8 mouse cellular contexts compared by ENCODE assay signal in the genomic region with DNA sequence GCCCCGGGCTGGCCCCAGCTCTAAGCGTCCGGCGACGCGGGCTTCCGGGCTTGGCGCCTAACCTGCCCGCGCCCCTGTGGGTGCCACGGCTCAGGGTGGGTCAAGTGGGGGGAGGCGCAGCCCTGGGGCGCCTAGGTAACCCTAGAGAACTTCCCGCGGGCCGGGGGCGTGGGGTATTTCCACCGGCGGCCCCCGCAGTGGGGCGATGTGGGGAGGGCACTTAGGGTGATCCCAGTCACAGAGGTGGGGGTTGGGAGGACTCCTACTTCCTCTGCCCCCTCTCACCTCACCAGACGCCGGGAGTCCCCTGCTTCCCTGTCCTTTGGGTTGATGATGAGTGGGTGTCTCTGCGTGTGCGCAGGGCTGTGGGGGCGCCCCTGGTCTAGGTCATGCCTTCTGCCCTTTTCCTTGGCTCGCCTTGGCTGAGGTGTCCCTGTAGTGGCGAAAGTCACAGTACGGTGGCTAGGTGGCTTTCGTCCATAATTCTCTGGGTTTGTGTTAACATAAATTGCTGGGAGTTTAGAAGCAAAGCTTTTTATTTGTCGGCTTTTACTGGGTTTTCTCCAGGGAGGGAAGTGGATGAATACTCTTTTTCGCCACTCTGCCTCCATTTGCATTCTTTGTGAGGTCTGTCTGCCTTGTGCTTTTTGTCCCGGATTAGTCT. TPM values are rescaled to one million over a fixed set of nuclear protein-coding genes. Genes with fewer than 3 reads are reported as not detected.
DNase-seq lines count a peak whose midpoint lies in the region; ATAC-seq and TF ChIP-seq lines count a peak whose summit lies in the region.

No protein-coding gene starts in this region.

- ATAC-seq in hindbrain, embryonic 15.5 days (ENCODE audit: low FRiP score, low read depth), result peak; percentile 0; the same call in 1 of the 2 replicates

- H3K4me1 ChIP-seq in MEL (ENCODE audit: control insufficient read depth in 1 of 2, insufficient read depth in 2 of 2, low read length in 2 of 2), result peaks cover 3 to 18% of the 10 kb centered on the region in 2 experiments
- no peaks in the 10 kb centered on the region for H3K4me1 ChIP-seq in cerebellum, adult 2 months (ENCODE audit: control insufficient read depth, insufficient read depth, low read length)
- peaks cover 43% of the 10 kb centered on the region for H3K4me1 ChIP-seq in hindbrain, embryonic 15.5 days (replicated peaks)

- H3K79me2 ChIP-seq in MEL (ENCODE audit: control insufficient read depth, insufficient read depth, low read length, poor library complexity) (peaks cover 13% of the 10 kb centered on the region), macrophage (ENCODE audit: inconsistent target) (peaks cover 52% of the 10 kb centered on the region)

- DNase-seq in MEL (ENCODE audit: low read depth, low spot score), result peak; percentile 70
- peak; percentile 65 to 68 for DNase-seq in cerebellum, adult 2 months
- DNase-seq in frontal cortex, postnatal 25 days (ENCODE audit: low spot score in 2 of 2), result peak; percentile 24 to 25
- DNase-seq in left cerebral cortex, adult 8-10 months (ENCODE audit: low spot score in 2 of 2), result peak; percentile 33 to 58
- peak; percentile 66 to 72 for DNase-seq in right cerebral cortex, postnatal 10 days (ENCODE audit: low spot score in 2 of 2)
- DNase-seq in urinary bladder, postnatal 36 days (ENCODE audit: low spot score in 2 of 2), result peak; percentile 31 to 40

- H3K4me3 ChIP-seq in MEL (ENCODE audit: control insufficient read depth in 1 of 2, insufficient read depth in 1 of 2, low read depth in 2 of 2, low read length in 2 of 2) (peak overlapping the region; percentile 76 to 94), macrophage (ENCODE audit: inconsistent target) (peak overlapping the region; percentile 50)
- peak overlapping the region; percentile 80 for H3K4me3 ChIP-seq in cerebellum, adult 2 months (replicated peaks; ENCODE audit: insufficient read depth, low read depth, low read length)
- H3K4me3 ChIP-seq in hindbrain, embryonic 15.5 days, result peak overlapping the region; percentile 92

- H3K27me3 ChIP-seq in MEL (ENCODE audit: control insufficient read depth in 1 of 2, insufficient read depth in 2 of 2, low read length in 2 of 2), result no peaks in the 10 kb centered on the region
- no peaks in the 10 kb centered on the region for H3K27me3 ChIP-seq in cerebellum, adult 2 months (ENCODE audit: control insufficient read depth, insufficient read depth, low read length)
- no peaks in the 10 kb centered on the region for H3K27me3 ChIP-seq in hindbrain, embryonic 15.5 days

- TF ChIP-seq RAD21 in MEL (IDR thresholded peaks at IDR 0.05; ENCODE audit: low read depth, low read length), result no peak

- H3K27ac ChIP-seq in MEL (ENCODE audit: control insufficient read depth, low read depth, low read length) (peak overlapping the region; percentile 52), macrophage (peak overlapping the region; percentile 27)
- peak overlapping the region; percentile 55 for H3K27ac ChIP-seq in cerebellum, adult 2 months (ENCODE audit: insufficient read depth, low read length)
- peak overlapping the region; percentile 100 for H3K27ac ChIP-seq in hindbrain, embryonic 15.5 days (replicated peaks)

- WGBS in cerebellum, adult 2 months, result under 1% methylated on average over 33 of the region's 33 CpGs
- under 1% methylated on average over 24 of the region's 33 CpGs for WGBS in hindbrain, embryonic 15.5 days
- WGBS in macrophage (ENCODE audit: missing documents), result 8% methylated on average over 22 of the region's 33 CpGs

- no peak for TF ChIP-seq CTCF in MEL (IDR thresholded peaks at IDR 0.05 in 2 of 3, conservative IDR thresholded peaks at IDR 0.05 in 1 of 3; ENCODE audit: control insufficient read depth in 1 of 3, insufficient read depth in 1 of 3, low read depth in 2 of 3, low read length in 3 of 3, poor library complexity in 1 of 3, severe bottlenecking in 1 of 3)
- no peak for TF ChIP-seq CTCF in cerebellum, adult 2 months (IDR thresholded peaks at IDR 0.05; ENCODE audit: borderline replicate concordance, insufficient read depth, low read depth, low read length)

- H3K36me3 ChIP-seq in MEL (ENCODE audit: control insufficient read depth in 1 of 2, insufficient read depth in 2 of 2, low read length in 2 of 2), result peaks cover 0 to 24% of the 10 kb centered on the region in 2 experiments; a peak in 2 of 4 replicates
- no peaks in the 10 kb centered on the region for H3K36me3 ChIP-seq in hindbrain, embryonic 15.5 days
- H3K36me3 ChIP-seq in macrophage (ENCODE audit: inconsistent target), result no peaks in the 10 kb centered on the region

- no peaks in the 10 kb centered on the region for H3K9me3 ChIP-seq in MEL (replicated peaks; ENCODE audit: insufficient read depth, low read length)
- H3K9me3 ChIP-seq in hindbrain, embryonic 15.5 days, result no peaks in the 10 kb centered on the region

- H3K9ac ChIP-seq in MEL (ENCODE audit: control insufficient read depth, low read depth, low read length, poor library complexity, severe bottlenecking), result peak overlapping the region; percentile 80
- H3K9ac ChIP-seq in hindbrain, embryonic 15.5 days, result peak overlapping the region; percentile 82

- no peak for TF ChIP-seq POLR2A in MEL (IDR thresholded peaks at IDR 0.05; ENCODE audit: control insufficient read depth in 1 of 2, insufficient read depth in 1 of 2, low read depth in 1 of 2, low read length in 2 of 2, poor library complexity in 1 of 2)
- TF ChIP-seq POLR2A in cerebellum, adult 2 months (IDR thresholded peaks at IDR 0.05; ENCODE audit: borderline replicate concordance, insufficient read depth, low read length), result no peak

- peak overlapping the region; percentile 91 for H3K4me2 ChIP-seq in hindbrain, embryonic 15.5 days

- TF ChIP-seq EP300 in MEL (IDR thresholded peaks at IDR 0.05; ENCODE audit: low read depth in 1 of 2, low read length in 2 of 2), result peak; percentile 4 to 27; a peak in 1 of 4 replicates

TF ChIP-seq in MEL, 35 proteins besides CTCF, POLR2A, EP300 and RAD21:
- peak; percentile 48; the same call in 1 of the 2 replicates for TF ChIP-seq NRF1 (IDR thresholded peaks at IDR 0.05; ENCODE audit: insufficient read depth, low read depth, low read length, poor library complexity, severe bottlenecking)
- TF ChIP-seq SIN3A (IDR thresholded peaks at IDR 0.05; ENCODE audit: low read length), result 0 out of 2 replicates have a peak, but pooled peaks have one; percentile 8
- 0 out of 2 replicates have a peak, but pooled peaks have one; percentile 15 for TF ChIP-seq CHD2 (IDR thresholded peaks at IDR 0.05; ENCODE audit: low read length)
- TF ChIP-seq POLR2AphosphoS2 (IDR thresholded peaks at IDR 0.05; ENCODE audit: low read length), result no peak
- TF ChIP-seq USF1 (IDR thresholded peaks at IDR 0.05; ENCODE audit: low read depth, low read length), result no peak
- 0 out of 2 replicates have a peak, but pooled peaks have one; percentile 14 for TF ChIP-seq TBP (IDR thresholded peaks at IDR 0.05; ENCODE audit: low read depth, low read length)
- peak; percentile 57; the same call in 1 of the 2 replicates for TF ChIP-seq MAZ (IDR thresholded peaks at IDR 0.05; ENCODE audit: low read depth, low read length)
- TF ChIP-seq NELFE (IDR thresholded peaks at IDR 0.05; ENCODE audit: low read depth, low read length), result peak; percentile 22; the same call in 1 of the 2 replicates
TF ChIP-seq in MEL: peak in this region for 6.

RNA-seq across cellular contexts. Expression of a gene that starts 0.8 kb away (rescaled TPM):
- total RNA-seq in MEL (2012; rRNA removed), result 7.4 and 7.5 TPM in 2 replicates
- 1 to 10 TPM in 1 of 2 experiments, not detected in 1; 8.6 TPM for polyA plus RNA-seq in MEL (2012; ENCODE audit: insufficient read depth in 1 of 2, insufficient read length in 2 of 2, low read depth in 1 of 2, low replicate concordance in 2 of 2, missing spikeins in 1 of 2)
- 14.0 and 14.5 TPM in 2 replicates for polyA plus RNA-seq in cerebellum, adult 2 months (2012; rRNA removed)
- 23.3 and 23.9 TPM in 2 replicates for polyA plus RNA-seq in hindbrain, embryonic 15.5 days (2015; fragmentation: Nextera tagmentation; extraction: Ambion mirVana)
- total RNA-seq in left cerebral cortex, adult 8-10 months (2022), result 10 to 100 TPM; 60.9 to 68.8 (median 63.9) TPM
- 1,000 to 10,000 TPM in 1 of 26 experiments, 100 to 1,000 TPM in 22, 10 to 100 TPM in 3; 27.8 to 1,005 (median 381) TPM for total RNA-seq in macrophage (2018; cell fraction: chromatin; rRNA removed)
- total RNA-seq in macrophage (2018; cell fraction: cytosol; rRNA removed), result 100 to 1,000 TPM in 9 of 26 experiments, 10 to 100 TPM in 17; 12.1 to 174 (median 62.6) TPM
- 100 to 1,000 TPM in 24 of 26 experiments, 10 to 100 TPM in 2; 25.2 to 663 (median 321) TPM for total RNA-seq in macrophage (2018; cell fraction: nucleus; rRNA removed)
- polyA plus RNA-seq in macrophage (2018), result 8.7 to 24.6 TPM (median 11.8 TPM) in 3 replicates

RNA-seq across cellular contexts. Expression of a gene that starts 54.1 kb away (rescaled TPM):
- not detected in 2 replicates for total RNA-seq in MEL (2012; rRNA removed)
- not detected for polyA plus RNA-seq in MEL (2012; ENCODE audit: insufficient read depth in 1 of 2, insufficient read length in 2 of 2, low read depth in 1 of 2, low replicate concordance in 2 of 2, missing spikeins in 1 of 2)
- polyA plus RNA-seq in cerebellum, adult 2 months (2012; rRNA removed), result 312 and 337 TPM in 2 replicates
- 55.6 and 76.0 TPM in 2 replicates for polyA plus RNA-seq in hindbrain, embryonic 15.5 days (2015; fragmentation: Nextera tagmentation; extraction: Ambion mirVana)
- total RNA-seq in left cerebral cortex, adult 8-10 months (2022), result 100 to 1,000 TPM; 126 to 132 (median 131) TPM
- total RNA-seq in macrophage (2018; cell fraction: chromatin; rRNA removed), result not detected
- total RNA-seq in macrophage (2018; cell fraction: cytosol; rRNA removed), result under 1 TPM in 2 of 26 experiments, not detected in 24; 0.06 to 0.12 TPM
- 1 to 10 TPM in 1 of 26 experiments, under 1 TPM in 1, not detected in 24; 0.54 to 1.7 TPM for total RNA-seq in macrophage (2018; cell fraction: nucleus; rRNA removed)
- polyA plus RNA-seq in macrophage (2018), result not detected in 3 replicates

Comparison
In these comparisons a context has a peak if more than half of its experiments do, and no peak if none do; other contexts are left out.
1. Peak in every context shown above with its lines: DNase-seq, ATAC-seq, H3K4me3 ChIP-seq and H3K27ac ChIP-seq.
2. H3K27ac ChIP-seq: peak in every context shown above with its lines; median percentile 100 in hindbrain, embryonic 15.5 days; 55 in cerebellum, adult 2 months; 52 in MEL; 27 in macrophage.
3. RNA of a gene that starts 54.1 kb away (polyA plus RNA-seq): 312 to 337 TPM in cerebellum, adult 2 months and 55.6 to 76.0 TPM in hindbrain, embryonic 15.5 days; not detected in MEL and not detected in macrophage; every median in the first group is over 10 times any median in the second.